Mouse (Mus musculus): ENCODE measurements around the gene U2surp.

GRCm38 (mm10) chr9:95407586-95408220 lies 104.1 kb downstream of the U2surp start:
- TF ChIP-seq CTCF (conservative IDR thresholded peaks at IDR 0.05; ENCODE audit: insufficient read depth, insufficient read length, low read depth, low read length): no peak
- no peak for TF ChIP-seq POLR2A (IDR thresholded peaks at IDR 0.05; ENCODE audit: low read depth, low read length)
